Mouse (Mus musculus): Measurements from ENCODE around the gene Fam216b.

DNA sequence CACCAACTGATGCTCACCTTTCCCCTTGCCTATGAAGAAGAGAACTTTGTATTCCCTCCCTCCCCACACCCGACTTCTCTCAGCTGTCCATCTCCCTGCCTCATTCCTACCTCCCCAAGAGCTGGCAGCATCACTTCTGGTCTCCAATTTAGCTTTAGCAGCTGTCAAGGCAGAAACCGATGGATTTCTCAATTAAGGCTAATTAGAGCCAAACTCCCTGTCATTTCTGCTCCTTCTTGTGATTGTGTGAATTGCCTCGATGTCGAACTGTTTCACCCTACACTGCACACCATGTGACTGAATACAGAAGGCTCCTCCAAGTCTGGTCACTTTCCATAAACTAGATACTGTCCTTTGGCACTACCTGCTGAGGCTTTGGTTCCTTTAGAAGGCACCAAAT lies 20.6 kb upstream of the Fam216b start:
- TF ChIP-seq CTCF (conservative IDR thresholded peaks at IDR 0.05; ENCODE audit: insufficient read depth, insufficient read length, low read depth, low read length), result no peak
- TF ChIP-seq POLR2A (IDR thresholded peaks at IDR 0.05; ENCODE audit: low read depth, low read length), result no peak

All from kidney, adult 2 months (tissue).